Mouse (Mus musculus) liver, embryonic 16.5 days (tissue): ENCODE measurements around the gene Narfl. TPM values are rescaled to one million over a fixed set of nuclear protein-coding genes. Genes with fewer than 3 reads are reported as not detected.

Experiments
- ATAC-seq: fragments of 200-750 bp; cut with Nextera tagmentation; 2 replicates; pipeline ENCODE4 v1.8.0; 2017; ENCODE audit warnings: low read depth, mild to moderate bottlenecking, moderate number of reproducible peaks, moderate library complexity
- H3K27ac ChIP-seq: fragments of 300-500 bp; sonication (generic); 2 replicates; pipeline ENCODE4 v1.5.1; 2014; ENCODE audit warnings: mild to moderate bottlenecking, low read length
- H3K27me3 ChIP-seq: fragments of 300-500 bp; sonication (generic); 2 replicates; pipeline ENCODE4 v1.6.1; 2014; ENCODE audit warnings: low read depth, low read length, mixed read lengths; ENCODE audit not compliant: control insufficient read depth, insufficient read depth
- H3K36me3 ChIP-seq: fragments of 300-500 bp; sonication (generic); 2 replicates; pipeline ENCODE4 v1.6.1; 2014; ENCODE audit warnings: mild to moderate bottlenecking; ENCODE audit not compliant: control insufficient read depth, insufficient read depth
- H3K4me1 ChIP-seq: fragments of 300-500 bp; sonication (generic); 2 replicates; pipeline ENCODE4 v1.6.1; 2014; ENCODE audit warnings: low read depth, low read length, mixed read lengths; ENCODE audit not compliant: control insufficient read depth
- H3K4me2 ChIP-seq: fragments of 300-500 bp; sonication (generic); 2 replicates; pipeline ENCODE4 v1.6.1; 2014; ENCODE audit warnings: low read depth, low read length, mixed read lengths
- H3K4me3 ChIP-seq: fragments of 300-500 bp; sonication (generic); 2 replicates; pipeline ENCODE4 v1.5.1; 2014; ENCODE audit warnings: low read depth, mild to moderate bottlenecking, low read length
- H3K9ac ChIP-seq: fragments of 300-500 bp; sonication (generic); 2 replicates; pipeline ENCODE4 v1.6.1; 2014; ENCODE audit warnings: low read depth, low read length
- H3K9me3 ChIP-seq: fragments of 300-500 bp; sonication (generic); replicated peaks from 2 replicates; pipeline ENCODE4 v1.6.1; 2016; ENCODE audit warnings: low read length; ENCODE audit not compliant: control insufficient read depth
- WGBS: fragments of 180-500 bp; shearing (Covaris S2); extraction: QIAGEN DNeasy Blood & Tissue Kit; methylation state at CpG from one replicate; pipeline ENCODE4 v1.1.7; 2014; ENCODE audit not compliant: insufficient replicate concordance; 5-methylcytosine and 5-hydroxymethylcytosine counted together
- polyA plus RNA-seq: library from polyadenylated mRNA; unstranded; fragments of >200 nt; fragmentation: Nextera tagmentation; extraction: Ambion mirVana; gene quantifications from 2 replicates; pipeline ENCODE4 v1.2.1, GENCODE M21; 2015

The Narfl gene
- polyA plus RNA-seq, 1 experiment from 2014 or later, result 13.8 TPM

GRCm38 (mm10) chr17:25792615-25793014 lies 19.0 kb downstream of the Narfl start, which contains the start of gene Fam173a:
Gene Fam173a, minus strand, starts transcription at chr17:25792901.
- Histone ChIP-seq H3K27ac (peak within 1 kb of the TSS; percentile 92), H3K9ac (peak within 1 kb of the TSS; percentile 78), H3K27me3 (no peaks in the 10 kb centered on the region), H3K36me3 (no peaks in the 10 kb centered on the region), H3K4me3 (peak within 1 kb of the TSS; percentile 86), H3K4me1 (peaks cover 38% of the 10 kb centered on the region), H3K4me2 (peak within 1 kb of the TSS; percentile 91), H3K9me3 (no peaks in the 10 kb centered on the region)
- 1% methylated on average over 14 of the region's 14 CpGs for WGBS
- peak; percentile 57 for ATAC-seq

GRCm38 (mm10) chr17:25794197-25794596 lies 20.6 kb downstream of the Narfl start:
- Histone ChIP-seq H3K4me1 (peaks cover 38% of the 10 kb centered on the region), H3K27ac (no peak overlapping the region), H3K27me3 (no peaks in the 10 kb centered on the region), H3K9me3 (no peaks in the 10 kb centered on the region), H3K4me2 (no peak overlapping the region), H3K36me3 (no peaks in the 10 kb centered on the region), H3K4me3 (no peak overlapping the region), H3K9ac (no peak overlapping the region)
- 72% methylated on average over 13 of the region's 13 CpGs for WGBS
- no peak for ATAC-seq

GRCm38 (mm10) chr17:25794998-25795397 lies 21.4 kb downstream of the Narfl start:
- Histone ChIP-seq H3K27ac (no peak overlapping the region), H3K36me3 (no peaks in the 10 kb centered on the region), H3K4me3 (no peak overlapping the region), H3K9ac (no peak overlapping the region), H3K9me3 (no peaks in the 10 kb centered on the region), H3K4me1 (peaks cover 38% of the 10 kb centered on the region), H3K27me3 (no peaks in the 10 kb centered on the region), H3K4me2 (no peak overlapping the region)
- ATAC-seq, result no peak
- 84% methylated on average over 17 of the region's 17 CpGs for WGBS

GRCm38 (mm10) chr17:25795609-25796092 lies 22.1 kb downstream of the Narfl start, which contains the start of gene AC134908.4:
Gene AC134908.4, minus strand, starts transcription at chr17:25795659.
- Histone ChIP-seq H3K9me3 (no peaks in the 10 kb centered on the region), H3K4me2 (peak within 1 kb of the TSS; percentile 94), H3K4me3 (peak within 1 kb of the TSS; percentile 86), H3K36me3 (no peaks in the 10 kb centered on the region), H3K9ac (peak within 1 kb of the TSS; percentile 74), H3K27me3 (no peaks in the 10 kb centered on the region), H3K27ac (no peak within 1 kb of the TSS), H3K4me1 (peaks cover 38% of the 10 kb centered on the region)
- ATAC-seq, result no peak
- whole genome bisulfite sequencing, result 45% methylated on average over 6 of the region's 6 CpGs

- WGBS, result 1% methylated on average over 37 of the region's 37 CpGs
- H3K4me1 ChIP-seq, result peaks cover 32% of the 10 kb centered on the region
- peaks cover 2% of the 10 kb centered on the region; the same call in 1 of the 2 replicates for H3K27me3 ChIP-seq
- no peaks in the 10 kb centered on the region for H3K9me3 ChIP-seq
- peak overlapping the region; percentile 86 for H3K4me3 ChIP-seq
- ATAC-seq, result 0 out of 2 replicates have a peak, but pooled peaks have one; percentile 7
- H3K4me2 ChIP-seq, result peak overlapping the region; percentile 94
- H3K9ac ChIP-seq, result peak overlapping the region; percentile 74
- H3K27ac ChIP-seq, result no peak overlapping the region
- H3K36me3 ChIP-seq, result no peaks in the 10 kb centered on the region
Observed at GRCm38 (mm10) chr17:25796211-25796771, 22.7 kb downstream of the Narfl start.

- H3K4me1 ChIP-seq, result peaks cover 29% of the 10 kb centered on the region
- H3K4me3 ChIP-seq, result peak within 1 kb of the TSS; percentile 86
- H3K9ac ChIP-seq, result peak within 1 kb of the TSS; percentile 74
- H3K9me3 ChIP-seq, result no peaks in the 10 kb centered on the region
- ATAC-seq, result peak; percentile 80
- H3K27me3 ChIP-seq, result peaks cover 5% of the 10 kb centered on the region
- H3K36me3 ChIP-seq, result no peaks in the 10 kb centered on the region
- under 1% methylated on average over 28 of the region's 35 CpGs for WGBS
- peak within 1 kb of the TSS; percentile 94 for H3K4me2 ChIP-seq
- peak within 1 kb of the TSS; percentile 27; the same call in 1 of the 2 replicates for H3K27ac ChIP-seq
Observed at GRCm38 (mm10) chr17:25796951-25797369, 23.4 kb downstream of the Narfl start, which contains the start of gene Metrn. Gene Metrn, minus strand, starts transcription at chr17:25797136.

GRCm38 (mm10) chr17:25801029-25801428 lies 27.5 kb downstream of the Narfl start:
- H3K9me3 ChIP-seq, result no peaks in the 10 kb centered on the region
- no peak for ATAC-seq
- H3K27me3 ChIP-seq, result peaks cover 15% of the 10 kb centered on the region
- H3K9ac ChIP-seq, result no peak overlapping the region
- no peaks in the 10 kb centered on the region for H3K36me3 ChIP-seq
- no peak overlapping the region for H3K4me2 ChIP-seq
- peaks cover 11% of the 10 kb centered on the region for H3K4me1 ChIP-seq
- 3% methylated on average over 6 of the region's 6 CpGs for WGBS
- H3K27ac ChIP-seq, result no peak overlapping the region
- no peak overlapping the region for H3K4me3 ChIP-seq

GRCm38 (mm10) chr17:25802825-25803517 lies 29.4 kb downstream of the Narfl start:
- WGBS, result 8% methylated on average over 10 of the region's 10 CpGs
- Histone ChIP-seq H3K36me3 (no peaks in the 10 kb centered on the region), H3K9me3 (no peaks in the 10 kb centered on the region), H3K4me3 (no peak overlapping the region), H3K9ac (no peak overlapping the region), H3K27me3 (peaks cover 18% of the 10 kb centered on the region), H3K4me1 (no peaks in the 10 kb centered on the region; the same call in 1 of the 2 replicates), H3K4me2 (no peak overlapping the region), H3K27ac (no peak overlapping the region)
- no peak for ATAC-seq

- no peaks in the 10 kb centered on the region for H3K36me3 ChIP-seq
- peaks cover 47% of the 10 kb centered on the region for H3K27me3 ChIP-seq
- no peak for ATAC-seq
- no peak overlapping the region for H3K9ac ChIP-seq
- H3K4me3 ChIP-seq, result no peak overlapping the region
- H3K4me1 ChIP-seq, result peaks cover 9% of the 10 kb centered on the region
- 64% methylated on average over 4 of the region's 4 CpGs for WGBS
- no peaks in the 10 kb centered on the region for H3K9me3 ChIP-seq
- H3K4me2 ChIP-seq, result no peak overlapping the region
- no peak overlapping the region for H3K27ac ChIP-seq
Observed at GRCm38 (mm10) chr17:25806507-25806906, 32.9 kb downstream of the Narfl start.
